Mouse (Mus musculus) kidney, adult 2 months (tissue): ENCODE measurements at regions not wholly inside any gene's neighbourhood (a gene's known extent, or its start where the extent isn't known, plus 50 kb on each side); places are given as distances from the start of the nearest gene placed in this dataset.
A peak's percentile ranks its signal among the peaks of the same experiment; 100 is the strongest.

Experiments used
- CTCF ChIP-seq: fragments of 200-500 bp; conservative IDR thresholded peaks from 2 replicates; pipeline ENCODE4 v1.5.1; 2011; ENCODE audit warnings: low read depth, mild to moderate bottlenecking, control low read depth, low read length, moderate library complexity, mixed read lengths; ENCODE audit not compliant: insufficient read depth, insufficient read length
- POLR2A ChIP-seq: fragments of 200-500 bp; IDR thresholded peaks from one replicate; pipeline ENCODE4 v1.6.1; 2011; ENCODE audit warnings: low read depth, low read length, control low read depth

- TF ChIP-seq POLR2A, result no peak
- peak; percentile 20; the same call in 1 of the 2 replicates for TF ChIP-seq CTCF
Measured at GRCm38 (mm10) chr10:122581096-122581495, 97.5 kb upstream of the Ppm1h start.
